ENCODE assay signal across 30 mouse cellular contexts in genomic region chr9:43241970-43242369, GRCm38 (mm10). TPM values are rescaled to one million over a fixed set of nuclear protein-coding genes. Genes with fewer than 3 reads are reported as not detected.
DNase-seq lines count a peak whose midpoint lies in the region; ATAC-seq and TF ChIP-seq lines count a peak whose summit lies in the region.
"Had no signal": no experiment of that assay in that cellular context is flagged by ENCODE, and none has a peak within 500 bp of the region (broad histone marks: within the 10 kb centered on the region; RNA-seq: fewer than 3 reads in every experiment).

No protein-coding gene starts in this region.

- no peaks in the 10 kb centered on the region for H3K9me3 ChIP-seq in heart, embryonic 10.5 days
- no peaks in the 10 kb centered on the region for H3K9me3 ChIP-seq in embryonic facial prominence, embryonic 10.5 days
- no peaks in the 10 kb centered on the region for H3K9me3 ChIP-seq in liver, embryonic 13.5 days (replicated peaks)
- H3K9me3 ChIP-seq: embryonic facial prominence, embryonic 13.5 days; forebrain, embryonic 15.5 days; heart, embryonic 13.5 days; kidney, embryonic 15.5 days; midbrain, embryonic 15.5 days had no signal

- H3K4me2 ChIP-seq in liver, embryonic 13.5 days = peak overlapping the region; percentile 94
- H3K4me2 ChIP-seq in myocyte (ENCODE audit: low read depth) = peak overlapping the region; percentile 1
- H3K4me2 ChIP-seq: embryonic facial prominence, embryonic 13.5 days; forebrain, embryonic 15.5 days; heart, embryonic 13.5 days; hindbrain, embryonic 14.5 days; kidney, embryonic 15.5 days; lung, embryonic 14.5 days; midbrain, embryonic 15.5 days had no signal

- TF ChIP-seq POLR2A in myocyte (IDR thresholded peaks at IDR 0.05; ENCODE audit: insufficient read length, low read depth) = no peak

- peaks cover 63% of the 10 kb centered on the region for H3K4me1 ChIP-seq in heart, embryonic 10.5 days
- peaks cover 72% of the 10 kb centered on the region for H3K4me1 ChIP-seq in embryonic facial prominence, embryonic 10.5 days
- peaks cover 93% of the 10 kb centered on the region for H3K4me1 ChIP-seq in liver, embryonic 13.5 days (replicated peaks)

- no peak for ATAC-seq in liver, embryonic 13.5 days (ENCODE audit: low read depth)
- ATAC-seq: CD4-positive, CD25-positive, alpha-beta regulatory T cell, adult 4 months; forebrain, embryonic 15.5 days; midbrain, embryonic 15.5 days had no signal

- peak overlapping the region; percentile 52 for H3K9ac ChIP-seq in liver, embryonic 13.5 days
- H3K9ac ChIP-seq: embryonic facial prominence, embryonic 13.5 days; forebrain, embryonic 15.5 days; heart, embryonic 13.5 days; hindbrain, embryonic 14.5 days; kidney, embryonic 15.5 days; lung, embryonic 14.5 days; midbrain, embryonic 15.5 days had no signal

- H3K27ac ChIP-seq in heart, embryonic 10.5 days = 0 out of 2 replicates have a peak overlapping the region, but pooled peaks have one; percentile 16
- H3K27ac ChIP-seq in embryonic facial prominence, embryonic 10.5 days (replicated peaks) = peak overlapping the region; percentile 70; the same call in 1 of the 2 replicates
- H3K27ac ChIP-seq in liver, embryonic 13.5 days = peak overlapping the region; percentile 94
- H3K27ac ChIP-seq: forebrain, embryonic 15.5 days; gastrocnemius, adult 2 months; heart, embryonic 13.5 days; hindbrain, embryonic 14.5 days; kidney, embryonic 15.5 days; midbrain, embryonic 15.5 days had no signal

- H3K79me2 ChIP-seq in myocyte (ENCODE audit: control insufficient read depth, insufficient read depth) = peaks cover 6% of the 10 kb centered on the region

- WGBS in heart, embryonic 10.5 days = 83% methylated on average over 8 of the region's 8 CpGs
- whole genome bisulfite sequencing in embryonic facial prominence, embryonic 10.5 days = 81% methylated on average over 8 of the region's 8 CpGs
- WGBS in liver, embryonic 13.5 days (ENCODE audit: insufficient replicate concordance) = 33% methylated on average over 8 of the region's 8 CpGs

- no peaks in the 10 kb centered on the region for H3K27me3 ChIP-seq in heart, embryonic 10.5 days (ENCODE audit: insufficient read depth, poor library complexity, severe bottlenecking)
- peaks cover 19% of the 10 kb centered on the region for H3K27me3 ChIP-seq in embryonic facial prominence, embryonic 10.5 days (replicated peaks; ENCODE audit: low read depth, poor library complexity, severe bottlenecking)
- H3K27me3 ChIP-seq in liver, embryonic 13.5 days = no peaks in the 10 kb centered on the region
- H3K27me3 ChIP-seq in myocyte (ENCODE audit: control insufficient read depth, insufficient read depth, insufficient read length) = no peaks in the 10 kb centered on the region
- H3K27me3 ChIP-seq: embryonic facial prominence, embryonic 13.5 days; heart, embryonic 13.5 days; kidney, embryonic 15.5 days had no signal

- no peaks in the 10 kb centered on the region for H3K36me3 ChIP-seq in heart, embryonic 10.5 days
- H3K36me3 ChIP-seq in embryonic facial prominence, embryonic 10.5 days (replicated peaks) = peaks cover 1% of the 10 kb centered on the region; the same call in 1 of the 2 replicates
- H3K36me3 ChIP-seq in liver, embryonic 13.5 days = peaks cover 2% of the 10 kb centered on the region; the same call in 1 of the 2 replicates
- no peaks in the 10 kb centered on the region for H3K36me3 ChIP-seq in myocyte (ENCODE audit: control insufficient read depth, insufficient read depth)
- H3K36me3 ChIP-seq: embryonic facial prominence, embryonic 13.5 days; forebrain, embryonic 15.5 days; heart, embryonic 13.5 days; kidney, embryonic 15.5 days; midbrain, embryonic 15.5 days had no signal

- no peak overlapping the region for H3K4me3 ChIP-seq in heart, embryonic 10.5 days
- H3K4me3 ChIP-seq in embryonic facial prominence, embryonic 10.5 days = no peak overlapping the region
- no peak overlapping the region for H3K4me3 ChIP-seq in liver, embryonic 13.5 days (replicated peaks)
- H3K4me3 ChIP-seq in myocyte = no peak overlapping the region
- H3K4me3 ChIP-seq: embryonic facial prominence, embryonic 13.5 days; forebrain, embryonic 15.5 days; gastrocnemius, adult 2 months; heart, embryonic 13.5 days; kidney, embryonic 15.5 days; midbrain, embryonic 15.5 days had no signal

- no peak overlapping the region for H3ac ChIP-seq in myocyte (ENCODE audit: control insufficient read depth, insufficient read length)

- DNase-seq in heart, embryonic 10.5 days (ENCODE audit: low spot score) = no peak
- DNase-seq in heart, adult 8-10 months (ENCODE audit: low spot score) = no peak
- DNase-seq in embryonic facial prominence, embryonic 10.5 days (ENCODE audit: low spot score) = no peak
- DNase-seq in liver, embryonic 13.5 days = no peak
- no peak for DNase-seq in cerebellum, postnatal 36 days
- DNase-seq in spleen, postnatal 4 days (ENCODE audit: low spot score in 2 of 2) = no peak
- DNase-seq: adrenal gland, postnatal 36 days; cerebellum, adult 2 months; cerebellum, postnatal 25 days; gastrocnemius, adult 2 months; gastrocnemius, postnatal 36 days; heart, adult 18-20 months; heart, postnatal 10 days; kidney, adult 11 months; kidney, postnatal 25 days; lung, embryonic 14.5 days; lung, postnatal 14 days; right cerebral cortex, postnatal 25 days had no signal

TF ChIP-seq in myocyte, 11 proteins besides CTCF, POLR2A, EP300 and RAD21:
- TF ChIP-seq SRF (IDR thresholded peaks at IDR 0.05; ENCODE audit: control insufficient read depth, insufficient read length, low read depth) (no peak), MAX (IDR thresholded peaks at IDR 0.05; ENCODE audit: low read depth) (no peak), TCF12 (IDR thresholded peaks at IDR 0.05; ENCODE audit: insufficient read depth, poor library complexity, severe bottlenecking) (no peak), CEBPB (IDR thresholded peaks at IDR 0.05; ENCODE audit: insufficient read depth, poor library complexity, severe bottlenecking) (no peak), USF1 (IDR thresholded peaks at IDR 0.05; ENCODE audit: low read depth) (no peak), E2F4 (IDR thresholded peaks at IDR 0.05; ENCODE audit: insufficient read depth) (no peak), REST (IDR thresholded peaks at IDR 0.05; ENCODE audit: insufficient read depth, insufficient read length) (no peak), MYOG (IDR thresholded peaks at IDR 0.05; ENCODE audit: control insufficient read depth in 1 of 3, insufficient read depth in 1 of 3, insufficient read length in 2 of 3, low read depth in 2 of 3) (no peak), MYOD1 (IDR thresholded peaks at IDR 0.05; ENCODE audit: control insufficient read depth in 1 of 3, insufficient read length in 2 of 3, low read depth in 2 of 3) (no peak), POLR2AphosphoS2 (IDR thresholded peaks at IDR 0.05; ENCODE audit: insufficient read length, low read depth) (no peak), TCF3 (IDR thresholded peaks at IDR 0.05; ENCODE audit: insufficient read length, low read depth) (no peak)

RNA-seq across cellular contexts. Expression of gene Oaf, which starts 2.3 kb away (rescaled TPM):
- polyA plus RNA-seq in heart, embryonic 10.5 days (2016; fragmentation: Nextera tagmentation; extraction: Ambion mirVana) = 31.1 and 39.8 TPM in 2 replicates
- 10 to 100 TPM in 1 of 4 experiments, 1 to 10 TPM in 3; 8.9 to 10.2 (median 9.0) TPM for total RNA-seq in heart, adult 8-10 months (2022)
- 55.2 and 57.0 TPM in 2 replicates for polyA plus RNA-seq in embryonic facial prominence, embryonic 10.5 days (2016; fragmentation: Nextera tagmentation; extraction: Ambion mirVana)
- polyA plus RNA-seq in liver, embryonic 13.5 days (2015; fragmentation: Nextera tagmentation; extraction: Ambion mirVana) = 27.4 and 29.3 TPM in 2 replicates
- polyA plus RNA-seq in myocyte (2012; fragmentation: generic; extraction: Trizol) = 27.1 TPM
- total RNA-seq: neutrophil, adult 5-6 weeks had no signal

RNA-seq across cellular contexts. Expression of gene Pou2f3, which starts 31.8 kb away (rescaled TPM):
- 0.10 TPM in 1 of 2 replicates, not detected in the other for polyA plus RNA-seq in heart, embryonic 10.5 days (2016; fragmentation: Nextera tagmentation; extraction: Ambion mirVana)
- not detected for total RNA-seq in heart, adult 8-10 months (2022)
- polyA plus RNA-seq in embryonic facial prominence, embryonic 10.5 days (2016; fragmentation: Nextera tagmentation; extraction: Ambion mirVana) = not detected in 2 replicates
- not detected in 2 replicates for polyA plus RNA-seq in liver, embryonic 13.5 days (2015; fragmentation: Nextera tagmentation; extraction: Ambion mirVana)
- not detected for polyA plus RNA-seq in myocyte (2012; fragmentation: generic; extraction: Trizol)
- total RNA-seq: adrenal gland, postnatal 36 days; gastrocnemius, postnatal 36 days; hematopoietic stem cell, adult 5-6 weeks; layer of hippocampus, postnatal 14 days; neutrophil, adult 5-6 weeks had no signal
- polyA plus RNA-seq: CD4-positive, CD25-positive, alpha-beta regulatory T cell, adult 4 months; forebrain, embryonic 15.5 days; heart, embryonic 13.5 days; hindbrain, embryonic 14.5 days; kidney, embryonic 15.5 days; neural tube, embryonic 11.5 days had no signal

Comparison
In these comparisons a context has a peak if more than half of its experiments do, and no peak if none do; other contexts are left out.
1. H3K27ac ChIP-seq: peak in every context shown above with its lines; median percentile 94 in liver, embryonic 13.5 days; 70 in embryonic facial prominence, embryonic 10.5 days; 16 in heart, embryonic 10.5 days.